Mouse (Mus musculus): ENCODE data around the gene Osbpl11.

DNA sequence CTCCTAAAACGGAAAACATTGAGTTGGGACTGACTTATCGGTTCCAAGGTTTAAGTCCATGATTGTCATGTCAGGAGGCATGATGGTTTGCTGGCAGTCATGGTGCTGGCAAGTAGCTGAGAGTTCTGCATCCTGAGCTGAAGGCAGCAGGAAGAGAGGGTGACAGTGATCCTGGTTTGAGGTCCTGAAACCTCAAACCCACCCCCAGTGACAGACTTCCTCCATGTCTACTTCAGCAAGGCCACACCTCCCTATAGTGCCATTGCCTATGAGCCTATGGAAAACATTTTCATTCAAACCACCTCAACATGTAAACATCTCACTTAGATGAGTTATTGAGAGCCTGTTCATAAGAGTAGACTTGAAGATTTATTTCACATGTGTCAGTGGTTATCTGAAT is 54.4 kb downstream of the Osbpl11 start:
- no peak for TF ChIP-seq CTCF (IDR thresholded peaks at IDR 0.05; ENCODE audit: low read depth)
- no peak for TF ChIP-seq EP300 (IDR thresholded peaks at IDR 0.05; ENCODE audit: low read depth)
